Mouse (Mus musculus): ENCODE results near the gene Cdc37l1. TPM values are rescaled to one million over a fixed set of nuclear protein-coding genes. Genes with fewer than 3 reads are reported as not detected.

Gene Cdc37l1
- total and polyA plus RNA-seq, 2 experiments = 8.6 to 37.3 TPM

DNA sequence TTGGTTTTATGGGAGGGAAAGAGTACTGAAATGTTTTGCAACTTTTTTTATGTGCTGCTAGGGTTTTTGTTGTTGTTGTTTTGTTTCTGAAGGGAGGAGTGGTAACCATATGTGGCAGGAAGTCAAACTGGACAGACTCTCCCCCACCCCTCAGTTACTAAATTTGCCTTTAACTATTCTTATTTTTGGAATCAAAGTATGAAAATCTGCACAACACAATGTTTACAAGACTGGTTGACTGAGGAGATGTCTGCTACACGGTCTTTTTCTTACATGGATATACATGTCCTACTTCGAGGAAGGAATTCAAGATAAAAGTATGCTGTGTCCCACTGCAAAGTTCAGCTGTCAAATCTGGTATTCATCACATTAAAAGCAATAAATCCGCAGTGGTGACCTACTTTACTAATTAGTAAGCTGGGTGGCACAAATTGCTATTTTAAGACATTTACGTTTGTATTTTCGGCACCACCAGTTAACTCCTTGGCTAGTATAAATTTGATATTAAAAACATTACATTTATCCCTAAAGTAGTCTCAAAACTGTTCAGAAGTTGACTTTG is 26.1 kb downstream of the Cdc37l1 start:
- Histone ChIP-seq H3K27ac (replicated peaks; ENCODE audit: insufficient read depth, low read depth, low read length) (no peak overlapping the region), H3K4me3 (ENCODE audit: insufficient read depth, low read depth, low read length) (no peak overlapping the region), H3K9ac (ENCODE audit: low read depth, low read length) (no peak overlapping the region), H3K4me1 (ENCODE audit: control insufficient read depth, insufficient read depth, low read length) (no peaks in the 10 kb centered on the region), H3K79me2 (ENCODE audit: control insufficient read depth, insufficient read depth, low read length) (no peaks in the 10 kb centered on the region), H3K27me3 (ENCODE audit: control insufficient read depth, insufficient read depth, low read length) (no peaks in the 10 kb centered on the region), H3K36me3 (ENCODE audit: control insufficient read depth, insufficient read depth, low read length) (peaks cover 51% of the 10 kb centered on the region)
- DNase-seq (ENCODE audit: extremely low read depth, low read depth, low spot score) = no peak
- 83% methylated on average over 5 of the region's 5 CpGs for WGBS
- TF ChIP-seq CTCF (IDR thresholded peaks at IDR 0.05; ENCODE audit: low read depth, low read length) = no peak
- TF ChIP-seq POLR2A (IDR thresholded peaks at IDR 0.05; ENCODE audit: extremely low read depth, insufficient read depth, low read length) = no peak

GRCm38 (mm10) chr19:29016786-29017185 is 26.6 kb downstream of the Cdc37l1 start:
- H3K4me3 ChIP-seq (ENCODE audit: insufficient read depth, low read depth, low read length) = no peak overlapping the region
- 54% methylated on average over 5 of the region's 5 CpGs for WGBS
- H3K9ac ChIP-seq (ENCODE audit: low read depth, low read length) = no peak overlapping the region
- DNase-seq (ENCODE audit: extremely low read depth, low read depth, low spot score) = no peak
- no peak overlapping the region for H3K27ac ChIP-seq (replicated peaks; ENCODE audit: insufficient read depth, low read depth, low read length)
- H3K36me3 ChIP-seq (ENCODE audit: control insufficient read depth, insufficient read depth, low read length) = peaks cover 50% of the 10 kb centered on the region
- no peaks in the 10 kb centered on the region for H3K27me3 ChIP-seq (ENCODE audit: control insufficient read depth, insufficient read depth, low read length)
- no peak for TF ChIP-seq CTCF (IDR thresholded peaks at IDR 0.05; ENCODE audit: low read depth, low read length)
- no peak for TF ChIP-seq POLR2A (IDR thresholded peaks at IDR 0.05; ENCODE audit: extremely low read depth, insufficient read depth, low read length)
- no peaks in the 10 kb centered on the region for H3K79me2 ChIP-seq (ENCODE audit: control insufficient read depth, insufficient read depth, low read length)
- no peaks in the 10 kb centered on the region for H3K4me1 ChIP-seq (ENCODE audit: control insufficient read depth, insufficient read depth, low read length)

DNA sequence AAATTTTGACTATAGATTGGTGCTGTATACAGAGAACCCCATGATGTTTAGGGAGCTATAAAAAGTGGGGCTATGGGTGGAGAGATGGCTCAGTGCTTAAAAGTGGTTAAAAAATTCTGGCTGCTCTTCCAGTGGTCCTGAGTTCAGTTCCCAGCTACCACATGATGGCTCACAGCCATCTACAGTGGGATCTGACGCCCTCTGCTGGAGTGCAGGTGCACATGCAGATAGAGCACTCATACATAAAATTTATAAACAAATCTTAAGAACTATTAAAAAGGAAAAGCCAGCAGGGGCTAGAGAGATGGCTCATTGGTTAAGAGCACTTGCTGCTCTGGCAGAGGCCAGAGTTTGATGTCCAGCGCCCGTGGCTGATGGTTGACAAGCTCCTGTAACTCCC is 29.5 kb downstream of the Cdc37l1 start:
- TF ChIP-seq CTCF (IDR thresholded peaks at IDR 0.05; ENCODE audit: low read depth, low read length) (peak; percentile 67), POLR2A (IDR thresholded peaks at IDR 0.05; ENCODE audit: extremely low read depth, insufficient read depth, low read length) (no peak)
- H3K36me3 ChIP-seq (ENCODE audit: control insufficient read depth, insufficient read depth, low read length) = peaks cover 55% of the 10 kb centered on the region
- H3K27ac ChIP-seq (replicated peaks; ENCODE audit: insufficient read depth, low read depth, low read length) = no peak overlapping the region
- H3K4me1 ChIP-seq (ENCODE audit: control insufficient read depth, insufficient read depth, low read length) = 0 out of 2 replicates have a peak, but pooled peaks cover 3% of the 10 kb centered on the region
- no peak overlapping the region for H3K4me3 ChIP-seq (ENCODE audit: insufficient read depth, low read depth, low read length)
- 96% methylated on average over 3 of the region's 3 CpGs for WGBS
- DNase-seq (ENCODE audit: extremely low read depth, low read depth, low spot score) = no peak
- H3K27me3 ChIP-seq (ENCODE audit: control insufficient read depth, insufficient read depth, low read length) = no peaks in the 10 kb centered on the region
- H3K79me2 ChIP-seq (ENCODE audit: control insufficient read depth, insufficient read depth, low read length) = no peaks in the 10 kb centered on the region
- H3K9ac ChIP-seq (ENCODE audit: low read depth, low read length) = no peak overlapping the region

DNA sequence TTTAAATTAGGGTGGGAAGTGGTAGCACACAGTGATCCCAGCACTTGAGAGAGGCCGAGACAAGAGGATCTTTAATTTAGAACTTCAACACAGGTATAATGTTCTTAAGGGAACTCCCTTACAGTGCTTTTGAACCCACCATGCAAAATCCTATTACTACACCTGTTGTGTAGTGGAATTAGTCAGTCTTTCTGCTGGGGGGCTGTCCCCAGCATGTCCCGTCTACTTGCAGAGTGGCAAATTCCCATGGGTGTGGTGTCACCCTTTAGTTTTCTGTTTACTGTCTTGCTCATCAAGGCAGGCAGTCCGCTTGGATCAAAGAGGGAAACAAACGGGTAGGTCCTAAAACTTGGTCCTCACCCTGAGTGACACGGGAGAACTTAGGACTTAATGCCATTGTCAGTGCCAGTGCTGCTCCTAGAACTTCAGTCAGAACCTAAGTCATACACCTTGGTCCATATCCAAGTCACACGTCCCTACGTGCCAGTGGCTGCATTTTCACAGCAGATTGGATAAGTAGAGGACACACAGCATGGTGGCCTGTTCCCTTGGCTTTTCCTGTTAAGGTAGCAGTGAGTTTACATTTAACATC is 31.7 kb downstream of the Cdc37l1 start:
- Histone ChIP-seq H3K4me1 (ENCODE audit: control insufficient read depth, insufficient read depth, low read length) (0 out of 2 replicates have a peak, but pooled peaks cover 3% of the 10 kb centered on the region), H3K27me3 (ENCODE audit: control insufficient read depth, insufficient read depth, low read length) (no peaks in the 10 kb centered on the region), H3K27ac (replicated peaks; ENCODE audit: insufficient read depth, low read depth, low read length) (no peak overlapping the region), H3K36me3 (ENCODE audit: control insufficient read depth, insufficient read depth, low read length) (peaks cover 64% of the 10 kb centered on the region), H3K79me2 (ENCODE audit: control insufficient read depth, insufficient read depth, low read length) (no peaks in the 10 kb centered on the region), H3K9ac (ENCODE audit: low read depth, low read length) (no peak overlapping the region), H3K4me3 (ENCODE audit: insufficient read depth, low read depth, low read length) (no peak overlapping the region)
- DNase-seq (ENCODE audit: extremely low read depth, low read depth, low spot score) = peak; percentile 67
- 51% methylated on average over 7 of the region's 7 CpGs for WGBS
- TF ChIP-seq CTCF (IDR thresholded peaks at IDR 0.05; ENCODE audit: low read depth, low read length) (no peak), POLR2A (IDR thresholded peaks at IDR 0.05; ENCODE audit: extremely low read depth, insufficient read depth, low read length) (no peak)

- Histone ChIP-seq H3K27ac (replicated peaks; ENCODE audit: insufficient read depth, low read depth, low read length) (no peak overlapping the region), H3K36me3 (ENCODE audit: control insufficient read depth, insufficient read depth, low read length) (peaks cover 49% of the 10 kb centered on the region), H3K4me3 (ENCODE audit: insufficient read depth, low read depth, low read length) (no peak overlapping the region), H3K79me2 (ENCODE audit: control insufficient read depth, insufficient read depth, low read length) (peaks cover 11% of the 10 kb centered on the region; the same call in 1 of the 2 replicates), H3K27me3 (ENCODE audit: control insufficient read depth, insufficient read depth, low read length) (no peaks in the 10 kb centered on the region), H3K4me1 (ENCODE audit: control insufficient read depth, insufficient read depth, low read length) (peaks cover 10% of the 10 kb centered on the region), H3K9ac (ENCODE audit: low read depth, low read length) (no peak overlapping the region)
- no peak for DNase-seq (ENCODE audit: extremely low read depth, low read depth, low spot score)
- TF ChIP-seq CTCF (IDR thresholded peaks at IDR 0.05; ENCODE audit: low read depth, low read length) (no peak), POLR2A (IDR thresholded peaks at IDR 0.05; ENCODE audit: extremely low read depth, insufficient read depth, low read length) (no peak)
- WGBS = 73% methylated on average over 11 of the region's 11 CpGs
These were observed 34.3 kb downstream of the Cdc37l1 start for GRCm38 (mm10) chr19:29024391-29024947.

DNA sequence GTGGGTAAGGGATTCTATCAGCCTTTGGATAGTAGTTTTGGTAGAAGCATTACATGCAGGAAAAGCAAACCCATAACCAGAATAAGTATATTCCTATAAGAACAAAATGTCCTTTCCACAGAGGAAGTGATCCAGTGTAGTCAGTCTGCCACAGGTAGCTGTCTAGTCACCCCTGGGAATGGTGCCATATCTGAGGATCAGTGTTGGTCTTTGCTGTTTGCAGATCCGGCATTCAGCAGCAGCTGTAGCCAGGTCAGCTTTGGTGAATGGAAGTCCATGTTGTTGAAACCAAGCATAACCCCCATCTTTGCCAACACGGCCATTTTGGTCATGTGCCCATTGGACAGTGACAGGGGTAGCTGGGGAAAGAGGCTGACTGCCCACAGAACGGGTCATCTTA is 41.6 kb downstream of the Cdc37l1 start:
- Histone ChIP-seq H3K79me2 (ENCODE audit: control insufficient read depth, insufficient read depth, low read length) (peaks cover 27% of the 10 kb centered on the region), H3K27me3 (ENCODE audit: control insufficient read depth, insufficient read depth, low read length) (no peaks in the 10 kb centered on the region), H3K27ac (replicated peaks; ENCODE audit: insufficient read depth, low read depth, low read length) (peak overlapping the region; percentile 49; the same call in 1 of the 2 replicates), H3K4me1 (ENCODE audit: control insufficient read depth, insufficient read depth, low read length) (peaks cover 21% of the 10 kb centered on the region), H3K9ac (ENCODE audit: low read depth, low read length) (no peak overlapping the region), H3K36me3 (ENCODE audit: control insufficient read depth, insufficient read depth, low read length) (peaks cover 26% of the 10 kb centered on the region), H3K4me3 (ENCODE audit: insufficient read depth, low read depth, low read length) (no peak overlapping the region)
- TF ChIP-seq POLR2A (IDR thresholded peaks at IDR 0.05; ENCODE audit: extremely low read depth, insufficient read depth, low read length) = no peak
- no peak for TF ChIP-seq CTCF (IDR thresholded peaks at IDR 0.05; ENCODE audit: low read depth, low read length)
- 31% methylated on average over 3 of the region's 3 CpGs for WGBS
- peak; percentile 96 for DNase-seq (ENCODE audit: extremely low read depth, low read depth, low spot score)
